Mouse (Mus musculus): ENCODE measurements at regions not wholly inside any gene's neighbourhood (a gene's known extent, or its start where the extent isn't known, plus 50 kb on each side); places are given as distances from the start of the nearest gene placed in this dataset.

- no peak for DNase-seq (ENCODE audit: low spot score in 2 of 2)
These were observed 119.2 kb downstream of the Syk start for GRCm38 (mm10) chr13:52702201-52702611.

- DNase-seq (ENCODE audit: low spot score in 2 of 2): no peak
These were observed 120.6 kb downstream of the Syk start for GRCm38 (mm10) chr13:52703401-52704164.

GRCm38 (mm10) chr13:52704673-52705072, 121.7 kb downstream of the Syk start:
- DNase-seq (ENCODE audit: low spot score in 2 of 2): no peak

GRCm38 (mm10) chr13:52709580-52709979, 126.6 kb downstream of the Syk start:
- no peak for DNase-seq (ENCODE audit: low spot score in 2 of 2)

- DNase-seq (ENCODE audit: low spot score in 2 of 2): peak; percentile 76 to 78
These were observed 128.9 kb downstream of the Syk start for GRCm38 (mm10) chr13:52711713-52712369.

- DNase-seq (ENCODE audit: low spot score in 2 of 2): peak; percentile 61 to 71
These were observed 138.5 kb downstream of the Syk start for GRCm38 (mm10) chr13:52721463-52721862.

GRCm38 (mm10) chr13:52722718-52723117, 139.7 kb downstream of the Syk start:
- DNase-seq (ENCODE audit: low spot score in 2 of 2): no peak

GRCm38 (mm10) chr13:52726043-52726442, 143.1 kb downstream of the Syk start:
- no peak for DNase-seq (ENCODE audit: low spot score in 2 of 2)

- no peak for DNase-seq (ENCODE audit: low spot score in 2 of 2)
These were observed 143.6 kb downstream of the Syk start for GRCm38 (mm10) chr13:52726525-52726924.

GRCm38 (mm10) chr13:52735453-52735933, 152.5 kb downstream of the Syk start:
- DNase-seq (ENCODE audit: low spot score in 2 of 2): no peak

GRCm38 (mm10) chr13:52735934-52736523, 153.1 kb downstream of the Syk start:
- no peak for DNase-seq (ENCODE audit: low spot score in 2 of 2)

- no peak for DNase-seq (ENCODE audit: low spot score in 2 of 2)
These were observed 155.2 kb downstream of the Syk start for GRCm38 (mm10) chr13:52738095-52738660.

GRCm38 (mm10) chr13:52741371-52741770, 158.4 kb downstream of the Syk start:
- no peak for DNase-seq (ENCODE audit: low spot score in 2 of 2)

- DNase-seq (ENCODE audit: low spot score in 2 of 2): no peak
These were observed 173.0 kb downstream of the Syk start for GRCm38 (mm10) chr13:52756005-52756404.

GRCm38 (mm10) chr13:52765508-52766181, 163.8 kb downstream of the Auh start:
- no peak for DNase-seq (ENCODE audit: low spot score in 2 of 2)

GRCm38 (mm10) chr13:52766236-52766635, 163.2 kb downstream of the Auh start:
- DNase-seq (ENCODE audit: low spot score in 2 of 2): no peak

- no peak for DNase-seq (ENCODE audit: low spot score in 2 of 2)
These were observed 159.5 kb downstream of the Auh start for GRCm38 (mm10) chr13:52769956-52770355.

GRCm38 (mm10) chr13:52771518-52771917, 158.0 kb downstream of the Auh start:
- DNase-seq (ENCODE audit: low spot score in 2 of 2): no peak

GRCm38 (mm10) chr13:52772081-52772480, 157.4 kb downstream of the Auh start:
- no peak for DNase-seq (ENCODE audit: low spot score in 2 of 2)

GRCm38 (mm10) chr13:52777396-52778034, 152.0 kb downstream of the Auh start:
- no peak for DNase-seq (ENCODE audit: low spot score in 2 of 2)

GRCm38 (mm10) chr13:52778848-52779247, 150.6 kb downstream of the Auh start:
- no peak for DNase-seq (ENCODE audit: low spot score in 2 of 2)
